Mouse (Mus musculus) adrenal gland, postnatal 36 days (tissue): Measurements from ENCODE around the gene Olfr204. TPM values are rescaled to one million over a fixed set of nuclear protein-coding genes. Genes with fewer than 3 reads are reported as not detected.
"Not testable (repeated sequence)": the region's sequence is repeated elsewhere in the genome, so short reads cannot be mapped to it uniquely, and the experiment has no call there.

ENCODE experiments used
- DNase-seq, 2 experiments: peaks; one replicate each; pipeline ENCODE4 v3.0.0; 2021; ENCODE audit warnings: mixed read lengths in 1 of 2
- long read RNA-seq, 2 experiments: library from polyadenylated mRNA; stranded (forward); transcript quantifications; one replicate each; pipeline ENCODE4 v2.0.0; 2021; ENCODE audit warnings: borderline sequencing depth in 2 of 2
- total RNA-seq, 2 experiments: library from RNA; stranded (reverse); gene quantifications; 2 replicates each; pipeline ENCODE4 v1.2.3; 2021

Olfr204 gene
- total RNA-seq: not detected
- long read RNA-seq, experiment 1: 0 reads
- long read RNA-seq, experiment 2: 0 reads

- DNase-seq: no peak
Observed at GRCm38 (mm10) chr16:59318148-59318547, at the start of gene Olfr204. Gene Olfr204 (minus strand): TSS chr16:59318248.

DNA sequence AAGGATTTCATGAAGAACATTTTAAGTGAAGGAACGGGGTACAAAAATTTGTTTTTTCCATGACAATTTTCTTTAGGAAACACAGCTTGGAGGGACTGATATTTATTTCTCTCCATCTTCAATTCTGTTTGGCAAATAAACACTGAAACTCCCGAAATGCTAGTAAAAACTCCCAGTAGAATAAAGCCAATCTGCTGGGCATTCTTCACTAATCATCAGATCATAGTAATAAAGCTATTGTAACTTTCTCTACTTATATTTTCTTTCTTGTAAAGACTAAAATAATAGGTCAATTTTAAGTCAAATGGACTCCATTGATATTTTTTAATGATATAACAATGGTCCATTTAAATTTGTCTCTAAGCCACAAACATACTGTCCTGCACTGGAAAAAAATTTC lies 45.8 kb upstream of the Olfr204 start, which contains the start of gene Olfr209:
Gene Olfr209, minus strand, starts transcription at position 101 of the 400 bp plus-strand sequence.
- no peak for DNase-seq

GRCm38 (mm10) chr16:59349146-59349545 lies 31.1 kb upstream of the Olfr204 start, which contains the start of gene Olfr206:
Gene Olfr206 (minus strand): TSS chr16:59349246.
- DNase-seq: no peak

GRCm38 (mm10) chr16:59331038-59331437 lies 13.0 kb upstream of the Olfr204 start, which contains the start of gene Olfr205:
Gene Olfr205 (minus strand): TSS chr16:59331138.
- no peak for DNase-seq

DNA sequence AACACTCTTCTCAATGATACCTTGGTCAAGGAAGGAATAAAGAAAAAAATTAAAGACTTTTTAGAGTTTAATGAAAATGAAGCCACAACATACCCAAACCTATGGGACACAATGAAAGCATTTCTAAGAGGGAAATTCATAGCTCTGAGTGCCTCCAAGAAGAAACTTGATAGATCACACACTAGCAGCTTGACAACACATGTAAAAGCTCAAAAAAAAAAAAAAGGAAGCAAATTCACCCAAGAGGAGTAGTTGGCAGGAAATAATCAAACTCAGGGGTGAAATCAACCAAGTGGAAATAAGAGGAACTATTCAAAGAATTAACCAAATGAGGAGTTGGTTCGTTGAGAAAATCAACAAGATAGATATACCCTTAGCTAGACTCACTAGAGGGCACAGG lies 5.2 kb upstream of the Olfr204 start:
- not testable (repeated sequence) for DNase-seq

- DNase-seq: no peak
Observed at GRCm38 (mm10) chr16:59298581-59298980, 19.5 kb downstream of the Olfr204 start, which contains the start of gene Olfr203. Gene Olfr203 (plus strand): TSS chr16:59298881.

GRCm38 (mm10) chr16:59287576-59287975 lies 30.5 kb downstream of the Olfr204 start:
- not testable (repeated sequence) for DNase-seq

DNA sequence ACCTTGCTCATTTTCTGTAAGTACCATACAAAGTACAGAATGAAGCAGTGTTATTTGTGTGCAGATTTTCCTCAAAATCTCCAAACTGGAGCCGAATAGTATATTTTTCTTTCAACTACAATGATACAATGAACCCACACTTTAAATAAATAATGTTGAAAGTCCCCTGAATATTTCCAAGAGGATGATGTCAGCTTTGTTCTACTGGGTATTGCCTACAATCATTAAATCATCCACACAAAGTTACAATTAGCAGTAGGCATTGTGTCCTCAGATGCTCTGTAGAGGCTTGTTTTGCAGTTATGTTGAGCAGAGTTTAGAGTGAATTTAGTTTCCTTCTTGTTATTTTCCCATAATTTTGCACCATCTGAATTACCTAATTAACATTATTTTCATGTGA lies 31.4 kb downstream of the Olfr204 start, which contains the start of gene Olfr202:
Gene Olfr202, minus strand, starts transcription at position 101 of the 400 bp plus-strand sequence.
- no peak for DNase-seq

GRCm38 (mm10) chr16:59283476-59283875 lies 34.6 kb downstream of the Olfr204 start:
- no peak for DNase-seq

DNA sequence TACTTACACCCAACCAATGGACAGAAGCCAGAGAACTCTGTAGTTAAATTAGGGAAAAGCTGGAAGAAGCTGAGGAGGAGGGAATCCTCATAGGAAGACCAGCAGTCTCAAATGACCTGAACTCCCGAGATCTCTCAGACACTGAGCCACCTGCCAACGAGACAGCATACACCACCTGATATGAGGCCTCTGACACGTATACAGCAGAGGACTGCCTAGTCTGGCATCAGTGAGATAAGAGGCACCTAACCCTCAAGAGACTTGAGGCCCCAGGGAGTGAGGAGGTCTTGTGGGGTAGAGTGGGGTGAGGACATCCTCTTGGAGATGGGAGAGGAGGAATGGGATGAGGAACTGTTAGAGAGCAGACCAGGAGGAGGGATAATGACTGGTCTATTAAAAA lies 37.5 kb downstream of the Olfr204 start:
- DNase-seq: no peak

DNA sequence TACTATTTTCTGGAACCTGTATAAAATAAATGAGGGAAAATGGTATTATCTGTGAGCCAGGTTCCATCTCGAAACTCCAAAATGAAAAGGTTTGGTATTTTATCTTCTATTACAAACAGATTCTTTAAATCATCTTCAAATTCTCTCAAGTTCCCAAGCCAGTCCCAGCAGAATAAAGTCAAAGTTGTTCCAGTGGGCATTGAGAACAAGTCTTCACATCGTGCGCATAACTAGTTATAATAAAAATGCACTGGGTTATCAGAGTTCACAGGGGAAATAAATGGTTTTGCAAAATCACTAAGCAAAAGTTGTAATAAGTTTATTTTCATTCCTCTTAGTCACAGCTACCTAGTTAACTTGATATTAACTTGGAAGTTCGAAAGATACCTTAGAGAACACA lies 45.5 kb downstream of the Olfr204 start, which contains the start of gene Olfr201:
Gene Olfr201, minus strand, starts transcription at position 101 of the 400 bp plus-strand sequence.
- not testable (repeated sequence) for DNase-seq

DNA sequence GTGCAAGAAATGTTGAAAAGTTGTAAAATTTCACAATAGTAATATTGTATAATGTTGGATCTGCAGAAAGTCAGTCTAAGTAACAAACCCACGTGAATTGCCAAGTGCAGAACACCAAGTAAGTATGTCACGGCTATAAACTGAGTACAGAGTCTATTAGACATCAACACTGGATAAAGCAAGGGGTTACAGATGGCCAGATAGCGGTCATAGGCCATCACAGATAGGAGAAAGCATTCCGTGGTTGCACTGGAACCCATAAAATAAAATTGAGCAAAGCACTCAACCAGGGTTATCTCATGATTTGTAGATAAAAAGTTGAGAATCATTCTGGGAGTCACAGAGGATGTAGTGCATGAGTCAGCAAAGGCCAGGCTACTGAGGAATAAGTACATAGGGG lies 49.0 kb downstream of the Olfr204 start:
- DNase-seq: not testable (repeated sequence)

Other genes starting within 250 kb of the Olfr204 start
- not detected for gene Olfr190, start 240.2 kb downstream of the Olfr204 start, total RNA-seq
- gene Olfr191, start 228.4 kb downstream of the Olfr204 start, total RNA-seq: not detected
- gene Olfr193, start 206.4 kb downstream of the Olfr204 start, total RNA-seq: not detected
- gene Olfr194, start 197.2 kb downstream of the Olfr204 start, total RNA-seq: not detected
- not detected for gene Olfr195, start 171.2 kb downstream of the Olfr204 start, total RNA-seq
- gene Olfr196, start 147.8 kb downstream of the Olfr204 start, total RNA-seq: not detected
- not detected for gene Olfr198, start 114.7 kb downstream of the Olfr204 start, total RNA-seq
- not detected for gene Olfr199, start 98.5 kb downstream of the Olfr204 start, total RNA-seq
- gene Olfr201, start 45.6 kb downstream of the Olfr204 start, total RNA-seq: not detected
- gene Olfr202, start 31.5 kb downstream of the Olfr204 start, total RNA-seq: not detected
- gene Olfr203, start 19.4 kb downstream of the Olfr204 start, total RNA-seq: not detected
- not detected for gene Olfr205, start 12.9 kb upstream of the Olfr204 start, total RNA-seq
- gene Olfr206, start 31.0 kb upstream of the Olfr204 start, total RNA-seq: not detected
- gene Olfr209, start 45.7 kb upstream of the Olfr204 start, total RNA-seq: not detected
- not detected for gene Gabrr3, start 89.1 kb upstream of the Olfr204 start, total RNA-seq
- gene Riox2, start 153.5 kb upstream of the Olfr204 start, total RNA-seq: 10 to 100 TPM; 23.9 to 26.1 TPM